Mouse (Mus musculus): ENCODE results near the gene Ltbp4. TPM values are rescaled to one million over a fixed set of nuclear protein-coding genes. Genes with fewer than 3 reads are reported as not detected.

Ltbp4 gene
- polyA plus RNA-seq, 1 experiment from 2014 or later = 85.5 TPM

GRCm38 (mm10) chr7:27355745-27356240 lies 18.3 kb upstream of the Ltbp4 start, which contains the start of gene Shkbp1:
Gene Shkbp1 (minus strand): TSS chr7:27356019.
- Histone ChIP-seq H3K36me3 (no peaks in the 10 kb centered on the region), H3K9ac (peak within 1 kb of the TSS; percentile 26), H3K27ac (replicated peaks) (peak within 1 kb of the TSS; percentile 44; the same call in 1 of the 2 replicates), H3K27me3 (peaks cover 7% of the 10 kb centered on the region), H3K9me3 (replicated peaks) (no peaks in the 10 kb centered on the region), H3K4me3 (replicated peaks) (peak within 1 kb of the TSS; percentile 78), H3K4me1 (peaks cover 29% of the 10 kb centered on the region), H3K4me2 (replicated peaks) (peak within 1 kb of the TSS; percentile 78)
- peak; percentile 94 for ATAC-seq (ENCODE audit: insufficient number of reproducible peaks, low FRiP score, low TSS enrichment, low read depth)
- under 1% methylated on average over 34 of the region's 34 CpGs for WGBS

GRCm38 (mm10) chr7:27355261-27355660 lies 17.8 kb upstream of the Ltbp4 start:
- Histone ChIP-seq H3K36me3 (0 out of 2 replicates have a peak, but pooled peaks cover 5% of the 10 kb centered on the region), H3K9ac (peak overlapping the region; percentile 26), H3K27me3 (peaks cover 7% of the 10 kb centered on the region), H3K27ac (replicated peaks) (peak overlapping the region; percentile 44; the same call in 1 of the 2 replicates), H3K9me3 (replicated peaks) (no peaks in the 10 kb centered on the region), H3K4me2 (replicated peaks) (peak overlapping the region; percentile 78), H3K4me3 (replicated peaks) (peak overlapping the region; percentile 78), H3K4me1 (peaks cover 27% of the 10 kb centered on the region)
- 4% methylated on average over 14 of the region's 14 CpGs for WGBS
- no peak for ATAC-seq (ENCODE audit: insufficient number of reproducible peaks, low FRiP score, low TSS enrichment, low read depth)

- Histone ChIP-seq H3K4me1 (peaks cover 27% of the 10 kb centered on the region), H3K36me3 (0 out of 2 replicates have a peak, but pooled peaks cover 6% of the 10 kb centered on the region), H3K27me3 (peaks cover 7% of the 10 kb centered on the region), H3K9me3 (replicated peaks) (no peaks in the 10 kb centered on the region), H3K4me3 (replicated peaks) (peak overlapping the region; percentile 78), H3K27ac (replicated peaks) (no peak overlapping the region), H3K4me2 (replicated peaks) (peak overlapping the region; percentile 78), H3K9ac (0 out of 2 replicates have a peak overlapping the region, but pooled peaks have one; percentile 26)
- WGBS = 48% methylated on average over 4 of the region's 4 CpGs
- no peak for ATAC-seq (ENCODE audit: insufficient number of reproducible peaks, low FRiP score, low TSS enrichment, low read depth)
Measured at GRCm38 (mm10) chr7:27354783-27355182, 17.3 kb upstream of the Ltbp4 start.

- no peak for ATAC-seq (ENCODE audit: insufficient number of reproducible peaks, low FRiP score, low TSS enrichment, low read depth)
- peak overlapping the region; percentile 78 for H3K4me2 ChIP-seq (replicated peaks)
- 0 out of 2 replicates have a peak overlapping the region, but pooled peaks have one; percentile 78 for H3K4me3 ChIP-seq (replicated peaks)
- no peak overlapping the region for H3K9ac ChIP-seq
- H3K4me1 ChIP-seq = peaks cover 27% of the 10 kb centered on the region
- peaks cover 7% of the 10 kb centered on the region for H3K27me3 ChIP-seq
- 24% methylated on average over 6 of the region's 6 CpGs for WGBS
- no peak overlapping the region for H3K27ac ChIP-seq (replicated peaks)
- no peaks in the 10 kb centered on the region for H3K9me3 ChIP-seq (replicated peaks)
- 0 out of 2 replicates have a peak, but pooled peaks cover 6% of the 10 kb centered on the region for H3K36me3 ChIP-seq
Measured at GRCm38 (mm10) chr7:27354144-27354543, 16.7 kb upstream of the Ltbp4 start.

- ATAC-seq (ENCODE audit: insufficient number of reproducible peaks, low FRiP score, low TSS enrichment, low read depth) = no peak
- no peak overlapping the region for H3K9ac ChIP-seq
- H3K27ac ChIP-seq (replicated peaks) = no peak overlapping the region
- H3K4me1 ChIP-seq = no peaks in the 10 kb centered on the region
- H3K4me3 ChIP-seq (replicated peaks) = no peak overlapping the region
- no peaks in the 10 kb centered on the region for H3K27me3 ChIP-seq
- H3K36me3 ChIP-seq = peaks cover 44% of the 10 kb centered on the region
- no peak overlapping the region for H3K4me2 ChIP-seq (replicated peaks)
- WGBS = 23% methylated on average over 6 of the region's 6 CpGs
- H3K9me3 ChIP-seq (replicated peaks) = no peaks in the 10 kb centered on the region
Measured at GRCm38 (mm10) chr7:27345444-27345843, 8.0 kb upstream of the Ltbp4 start.

- 54% methylated on average over 4 of the region's 4 CpGs for WGBS
- Histone ChIP-seq H3K4me3 (replicated peaks) (no peak overlapping the region), H3K4me2 (replicated peaks) (no peak overlapping the region), H3K27me3 (peaks cover 7% of the 10 kb centered on the region; the same call in 1 of the 2 replicates), H3K9me3 (replicated peaks) (no peaks in the 10 kb centered on the region), H3K27ac (replicated peaks) (no peak overlapping the region), H3K4me1 (peaks cover 4% of the 10 kb centered on the region), H3K36me3 (peaks cover 27% of the 10 kb centered on the region), H3K9ac (no peak overlapping the region)
- ATAC-seq (ENCODE audit: insufficient number of reproducible peaks, low FRiP score, low TSS enrichment, low read depth) = no peak
Measured at GRCm38 (mm10) chr7:27342595-27342994, 5.1 kb upstream of the Ltbp4 start.

GRCm38 (mm10) chr7:27339519-27339918 lies 2.0 kb upstream of the Ltbp4 start:
- Histone ChIP-seq H3K4me2 (replicated peaks) (no peak overlapping the region), H3K9ac (no peak overlapping the region), H3K4me1 (peaks cover 33% of the 10 kb centered on the region), H3K27me3 (peaks cover 22% of the 10 kb centered on the region), H3K4me3 (replicated peaks) (no peak overlapping the region), H3K9me3 (replicated peaks) (no peaks in the 10 kb centered on the region), H3K27ac (replicated peaks) (no peak overlapping the region), H3K36me3 (peaks cover 14% of the 10 kb centered on the region)
- ATAC-seq (ENCODE audit: insufficient number of reproducible peaks, low FRiP score, low TSS enrichment, low read depth) = no peak
- WGBS = 35% methylated on average over 7 of the region's 7 CpGs

GRCm38 (mm10) chr7:27339114-27339513 lies 1.6 kb upstream of the Ltbp4 start:
- ATAC-seq (ENCODE audit: insufficient number of reproducible peaks, low FRiP score, low TSS enrichment, low read depth) = no peak
- peaks cover 11% of the 10 kb centered on the region; the same call in 1 of the 2 replicates for H3K36me3 ChIP-seq
- peaks cover 26% of the 10 kb centered on the region for H3K27me3 ChIP-seq
- peaks cover 37% of the 10 kb centered on the region for H3K4me1 ChIP-seq
- 76% methylated on average over 4 of the region's 4 CpGs for WGBS
- H3K27ac ChIP-seq (replicated peaks) = no peak overlapping the region
- no peak overlapping the region for H3K9ac ChIP-seq
- no peak overlapping the region for H3K4me2 ChIP-seq (replicated peaks)
- H3K4me3 ChIP-seq (replicated peaks) = no peak overlapping the region
- no peaks in the 10 kb centered on the region for H3K9me3 ChIP-seq (replicated peaks)

GRCm38 (mm10) chr7:27335928-27336823 lies 1.3 kb downstream of the Ltbp4 start:
- peak overlapping the region; percentile 49 for H3K4me3 ChIP-seq (replicated peaks)
- under 1% methylated on average over 47 of the region's 47 CpGs for WGBS
- H3K27ac ChIP-seq (replicated peaks) = peak overlapping the region; percentile 55
- H3K9me3 ChIP-seq (replicated peaks) = no peaks in the 10 kb centered on the region
- peak overlapping the region; percentile 28; the same call in 1 of the 2 replicates for H3K9ac ChIP-seq
- H3K27me3 ChIP-seq = peaks cover 31% of the 10 kb centered on the region
- peaks cover 66% of the 10 kb centered on the region for H3K4me1 ChIP-seq
- peak overlapping the region; percentile 78 for H3K4me2 ChIP-seq (replicated peaks)
- H3K36me3 ChIP-seq = no peaks in the 10 kb centered on the region
- peak; percentile 81 for ATAC-seq (ENCODE audit: insufficient number of reproducible peaks, low FRiP score, low TSS enrichment, low read depth)

GRCm38 (mm10) chr7:27335011-27335720 lies 2.3 kb downstream of the Ltbp4 start:
- H3K4me1 ChIP-seq = peaks cover 76% of the 10 kb centered on the region
- no peak overlapping the region for H3K9ac ChIP-seq
- H3K27me3 ChIP-seq = peaks cover 36% of the 10 kb centered on the region
- H3K9me3 ChIP-seq (replicated peaks) = no peaks in the 10 kb centered on the region
- WGBS = 59% methylated on average over 15 of the region's 15 CpGs
- H3K4me2 ChIP-seq (replicated peaks) = peak overlapping the region; percentile 90; the same call in 1 of the 2 replicates
- H3K27ac ChIP-seq (replicated peaks) = no peak overlapping the region; the same call in 1 of the 2 replicates
- H3K4me3 ChIP-seq (replicated peaks) = peak overlapping the region; percentile 53; the same call in 1 of the 2 replicates
- H3K36me3 ChIP-seq = no peaks in the 10 kb centered on the region
- ATAC-seq (ENCODE audit: insufficient number of reproducible peaks, low FRiP score, low TSS enrichment, low read depth) = no peak
